Mouse (Mus musculus) cerebellum, postnatal 10 days (tissue): ENCODE measurements around the gene Tmem238l.
A peak's percentile ranks its signal among the peaks of the same experiment; 100 is the strongest.

Experiments
- DNase-seq, 2 experiments: peaks; one replicate each; pipeline ENCODE4 v3.0.0; 2021; ENCODE audit warnings: mixed read lengths in 2 of 2

The Tmem238l gene

GRCm38 (mm10) chr11:66956303-66956702, at the start of gene Tmem238l:
TSS of gene Tmem238l (plus strand) at chr11:66956638.
- DNase-seq = no peak

- DNase-seq = no peak
These were observed 44.6 kb upstream of the Tmem238l start, which contains the start of gene Pirt for GRCm38 (mm10) chr11:66911811-66912210. TSS of gene Pirt (plus strand) at chr11:66911981.

- DNase-seq = peak in 1 of 2 experiments; percentile 12
These were observed 43.6 kb upstream of the Tmem238l start for GRCm38 (mm10) chr11:66912531-66913458.

DNA sequence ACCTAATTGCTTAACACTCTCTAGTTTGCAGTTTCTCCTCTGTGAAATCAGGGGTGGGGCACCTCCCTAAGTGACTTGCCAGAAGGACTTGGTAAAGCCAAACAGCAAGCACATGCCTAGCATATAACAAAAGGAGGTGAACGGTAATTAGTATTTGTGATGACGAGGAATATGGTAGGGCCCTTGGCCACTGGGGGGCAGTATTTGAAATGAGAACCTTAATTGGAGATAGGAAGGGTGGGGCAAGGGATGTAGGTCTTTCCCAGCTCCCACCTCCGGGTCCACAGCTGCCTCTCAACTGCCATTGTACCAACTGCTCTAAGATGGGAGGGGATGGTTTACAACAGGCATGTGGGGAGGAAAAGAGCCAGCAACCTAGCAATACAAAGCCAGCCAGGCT, 42.2 kb upstream of the Tmem238l start:
- peak; percentile 84 to 86 for DNase-seq

DNA sequence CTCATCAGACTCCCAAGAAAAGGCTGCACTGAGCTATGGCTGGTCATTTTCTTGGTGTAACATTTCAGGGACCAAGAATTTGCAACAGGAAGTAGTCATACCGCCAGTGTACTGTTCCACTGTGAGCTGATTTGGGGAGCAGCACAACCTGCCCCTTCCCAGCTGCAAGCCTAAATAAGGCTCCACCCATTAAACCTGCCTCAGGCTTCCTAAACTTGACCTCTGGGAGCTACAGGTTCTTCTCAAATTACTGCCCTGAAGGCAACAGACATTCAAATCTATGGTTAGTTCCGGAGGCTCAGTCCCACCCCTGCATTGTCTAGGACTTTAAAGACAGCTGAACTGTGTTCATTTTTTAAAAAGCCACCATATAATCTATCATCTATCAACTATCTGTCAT, 36.4 kb upstream of the Tmem238l start:
- DNase-seq = no peak

GRCm38 (mm10) chr11:66924095-66924823, 32.2 kb upstream of the Tmem238l start:
- no peak for DNase-seq

DNA sequence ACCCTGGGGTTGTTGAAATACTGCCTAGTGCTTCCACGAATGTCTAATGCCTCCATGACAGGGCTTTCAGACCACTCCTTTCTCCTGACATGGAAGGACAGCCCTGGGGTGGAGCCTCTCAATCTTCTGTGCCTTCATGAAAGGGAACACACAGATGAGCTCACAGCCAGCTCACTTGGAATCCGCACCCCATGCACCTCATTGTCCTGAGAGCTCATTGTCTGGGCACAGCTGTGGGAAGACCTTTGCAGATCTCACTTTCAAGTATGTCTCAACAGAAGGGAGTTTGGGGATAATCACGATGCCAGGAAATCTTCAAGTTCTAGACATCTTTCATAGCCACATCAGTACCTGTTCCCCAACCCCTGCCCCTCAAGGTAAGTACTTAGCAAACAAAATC, 28.1 kb upstream of the Tmem238l start:
- no peak for DNase-seq

DNA sequence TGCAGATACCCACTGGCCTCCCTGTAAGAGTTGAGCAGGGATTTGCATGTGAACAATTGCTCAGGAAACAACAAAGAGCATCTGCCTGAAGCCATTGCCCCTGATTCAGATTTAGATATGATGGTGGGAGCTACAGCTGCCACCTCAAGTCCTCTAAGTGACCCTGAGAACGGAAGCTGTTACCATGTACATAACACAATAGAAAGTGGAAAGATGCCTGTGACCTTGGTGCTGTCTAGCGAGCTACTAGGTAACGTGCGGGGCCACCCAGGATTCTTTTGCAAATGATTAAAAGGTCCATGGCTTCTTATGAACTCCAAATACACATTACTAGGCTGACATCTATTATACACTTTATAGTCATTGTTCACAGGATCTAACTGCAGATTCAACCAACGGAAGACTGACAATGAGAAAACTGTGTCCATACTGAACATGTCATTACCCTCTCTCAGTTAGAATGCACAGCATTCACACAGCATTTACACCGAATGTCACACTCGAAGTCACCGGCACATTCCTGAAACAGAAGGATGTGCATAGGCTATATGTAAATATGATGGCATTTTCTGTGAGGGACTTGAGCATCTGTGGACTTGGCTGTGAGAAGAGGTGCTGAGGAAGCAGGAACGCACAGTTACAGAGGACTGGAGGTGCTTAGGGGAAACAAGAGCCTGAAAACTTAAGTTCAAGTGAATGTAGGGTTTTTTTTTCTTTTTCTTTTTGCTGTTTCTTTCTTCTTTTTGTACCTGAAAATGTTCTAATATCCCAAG, 23.4 kb upstream of the Tmem238l start:
- DNase-seq = no peak

DNA sequence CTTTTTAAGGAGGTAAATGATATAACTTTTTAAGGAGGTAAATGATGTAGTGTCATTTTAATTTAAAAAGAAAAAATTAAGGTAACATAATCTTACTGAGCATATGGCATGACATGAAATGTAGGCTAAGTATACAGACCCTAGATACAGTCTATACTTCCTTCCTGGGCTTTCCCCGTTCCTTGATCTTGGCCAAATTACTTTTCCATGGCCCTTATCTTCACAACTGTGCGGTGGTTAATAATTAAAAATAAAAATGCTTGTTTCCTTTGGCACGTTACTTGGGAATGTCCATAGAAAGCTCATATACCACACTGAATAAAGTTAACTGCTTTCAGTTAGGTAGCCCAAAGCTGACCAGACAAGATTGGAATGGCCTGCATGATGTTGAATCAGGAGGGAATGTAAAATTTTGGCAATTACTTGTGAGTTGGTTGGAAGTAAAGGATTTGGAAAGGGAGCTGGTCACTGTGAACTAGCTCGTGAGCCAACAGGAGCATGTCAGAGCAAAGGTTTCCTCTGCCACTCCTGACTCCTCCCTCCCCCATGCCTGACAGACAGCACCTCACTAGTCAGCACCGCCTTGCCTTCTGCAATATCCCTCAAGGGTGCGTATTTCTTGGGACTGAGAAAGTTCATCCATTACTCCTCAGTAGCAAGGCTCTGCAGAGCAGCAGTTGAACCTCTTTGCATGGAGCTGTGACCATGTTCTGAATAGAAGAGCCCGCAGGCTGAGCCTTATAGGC, 21.8 kb upstream of the Tmem238l start:
- no peak for DNase-seq

DNA sequence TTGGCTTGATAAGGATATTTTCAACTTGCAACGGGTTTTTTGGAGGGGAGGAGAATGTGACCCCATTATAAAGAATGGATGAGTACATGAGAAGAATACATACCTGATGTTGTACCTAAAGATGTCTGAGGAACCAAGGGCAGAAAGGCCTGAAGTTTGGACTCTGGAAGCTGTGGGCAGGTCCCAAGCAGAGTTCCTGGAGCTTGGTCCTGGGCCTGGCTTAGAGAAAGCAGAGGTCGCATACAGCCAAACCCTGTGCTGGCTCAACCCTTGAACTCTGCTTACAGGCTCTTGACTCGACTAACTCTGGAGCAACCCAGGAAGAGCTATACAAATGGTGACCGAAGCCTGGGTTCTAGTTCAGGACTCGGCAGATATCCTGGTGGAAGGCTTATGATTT, 14.4 kb upstream of the Tmem238l start:
- no peak for DNase-seq

DNA sequence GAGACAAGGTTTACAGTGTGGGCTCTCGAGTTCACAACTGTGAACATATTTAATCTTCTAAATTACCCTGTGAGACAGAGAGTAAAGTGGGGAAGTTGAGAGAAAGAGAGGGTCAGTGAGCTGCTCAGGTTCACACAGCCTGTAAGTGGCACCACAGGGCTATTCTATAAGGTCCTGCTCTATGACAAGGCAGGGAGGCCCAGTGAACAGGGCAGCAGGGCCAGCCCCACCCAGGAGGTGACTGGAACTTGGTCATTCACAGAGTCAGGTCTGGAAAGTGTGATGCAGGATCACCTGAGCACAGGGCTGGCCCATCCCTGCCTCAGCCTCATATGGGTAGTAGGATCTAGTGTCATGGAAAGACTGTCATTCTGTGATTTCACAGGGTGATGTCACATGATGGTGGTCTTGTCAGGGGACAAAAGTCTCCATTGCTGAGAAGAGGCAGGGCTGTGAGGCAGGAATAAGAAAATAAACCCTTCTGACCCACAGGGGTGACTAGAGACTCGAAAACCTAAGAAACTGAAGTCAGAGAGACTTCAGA, 11.1 kb upstream of the Tmem238l start:
- DNase-seq = no peak

DNA sequence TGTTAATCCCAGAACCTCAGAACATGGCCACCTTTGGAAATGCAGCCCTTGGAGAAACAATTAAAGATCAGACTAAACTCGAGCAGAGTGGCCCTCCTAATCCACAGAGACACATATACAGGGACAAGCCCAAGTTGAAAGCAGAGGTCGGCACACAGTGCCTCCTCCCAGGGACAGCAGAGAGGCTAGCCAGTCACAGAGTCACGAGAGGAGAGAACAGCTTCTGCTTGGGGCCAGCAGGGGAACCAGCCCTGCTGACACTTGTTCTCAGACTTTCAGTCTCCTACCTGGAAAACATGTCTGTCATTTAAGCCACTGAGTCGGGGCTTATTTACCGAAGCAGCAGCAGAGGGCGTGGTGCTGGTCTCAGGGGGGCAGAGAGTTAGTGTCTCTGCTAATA, 9.9 kb upstream of the Tmem238l start:
- DNase-seq = no peak

DNA sequence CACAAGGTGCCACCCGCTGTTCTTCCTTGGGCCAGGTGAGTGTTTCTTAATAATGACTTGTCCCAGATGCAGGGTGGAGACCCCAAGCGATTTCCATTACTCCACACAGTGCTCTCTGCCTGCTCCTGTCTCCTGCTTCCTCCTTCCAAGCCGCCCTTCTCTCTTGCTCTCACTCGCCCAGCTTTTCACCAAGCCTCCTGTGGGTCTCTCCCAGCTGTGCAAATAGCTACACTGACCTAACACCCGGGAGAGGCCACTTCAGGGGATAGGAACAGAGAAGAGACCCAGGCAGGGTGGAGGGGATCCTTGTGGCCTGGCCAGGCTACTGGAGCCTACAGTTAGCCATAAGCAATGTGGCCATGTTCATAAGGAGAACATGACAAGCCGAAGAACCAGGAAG, 9.5 kb upstream of the Tmem238l start:
- DNase-seq = no peak

DNA sequence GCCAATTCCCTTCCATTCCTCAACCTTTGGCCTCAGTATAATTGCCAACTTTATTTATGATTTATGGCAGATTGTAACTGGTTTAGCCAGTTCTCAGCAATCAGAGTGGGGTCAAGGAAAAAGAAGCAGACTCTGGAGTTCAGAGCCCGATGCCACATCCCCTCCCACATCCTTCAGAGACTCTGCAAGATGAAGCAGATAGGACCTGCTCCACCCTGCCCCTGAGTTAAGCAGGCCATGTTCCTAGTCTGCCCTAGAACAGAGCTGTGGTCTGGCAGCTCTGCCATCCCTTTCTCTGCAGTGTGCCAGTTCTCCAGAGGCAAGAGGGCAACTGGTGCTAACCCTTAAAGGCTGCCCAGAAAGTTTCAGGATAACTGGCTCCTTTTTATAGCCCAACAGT, 4.4 kb downstream of the Tmem238l start:
- no peak for DNase-seq

DNA sequence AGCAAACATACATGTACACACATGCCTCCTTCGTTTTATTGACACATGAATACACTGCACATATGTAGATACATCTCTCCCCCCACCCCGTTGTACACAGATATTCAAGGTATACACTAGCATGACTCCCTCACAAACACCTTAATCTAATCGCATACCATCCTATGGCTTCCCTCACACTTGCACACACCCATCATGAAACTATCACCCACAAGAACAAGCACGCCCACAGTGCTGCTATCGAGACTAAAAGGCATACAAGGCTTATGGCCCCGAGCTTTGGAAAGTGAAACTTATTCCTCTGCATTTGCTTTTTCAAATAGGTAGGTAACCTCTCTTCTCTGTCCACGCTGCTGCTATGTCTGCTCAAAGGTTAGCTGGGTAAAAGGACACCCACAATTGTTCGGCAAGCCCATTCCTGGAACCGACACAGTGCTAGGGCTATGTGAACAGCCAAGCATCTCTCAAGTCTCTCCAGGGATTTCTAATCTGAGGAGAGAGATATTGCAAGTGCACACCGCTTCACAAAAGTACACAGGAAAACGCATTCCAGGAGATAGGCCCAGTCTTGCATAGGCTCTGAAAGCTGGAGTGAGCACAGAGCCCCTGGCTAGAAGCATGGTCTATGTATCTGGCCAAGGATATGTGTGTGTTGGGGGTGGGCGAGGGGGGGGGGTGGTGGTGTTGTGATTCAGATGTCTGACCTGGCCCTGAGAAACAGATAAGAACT, 5.2 kb downstream of the Tmem238l start:
- no peak for DNase-seq

DNA sequence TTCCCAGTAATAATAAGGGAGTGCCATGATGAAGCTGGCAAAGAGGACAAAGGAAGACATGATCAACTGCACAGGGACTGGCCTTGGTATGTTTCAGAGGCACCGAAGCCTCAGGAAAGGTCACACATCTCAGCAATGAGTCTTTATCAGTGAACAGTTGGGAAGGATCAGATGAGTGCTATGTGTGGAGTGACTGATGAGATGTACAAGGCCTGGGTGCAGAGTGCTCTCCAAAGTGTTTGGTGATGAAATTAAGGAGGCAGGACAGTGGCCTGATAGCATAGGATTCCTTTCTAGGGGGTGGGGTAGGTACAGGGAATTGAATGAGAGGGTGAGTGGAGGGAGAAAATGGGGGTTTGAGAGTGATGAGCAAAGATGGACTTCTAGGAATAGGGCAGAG, 7.0 kb downstream of the Tmem238l start:
- DNase-seq = no peak

DNA sequence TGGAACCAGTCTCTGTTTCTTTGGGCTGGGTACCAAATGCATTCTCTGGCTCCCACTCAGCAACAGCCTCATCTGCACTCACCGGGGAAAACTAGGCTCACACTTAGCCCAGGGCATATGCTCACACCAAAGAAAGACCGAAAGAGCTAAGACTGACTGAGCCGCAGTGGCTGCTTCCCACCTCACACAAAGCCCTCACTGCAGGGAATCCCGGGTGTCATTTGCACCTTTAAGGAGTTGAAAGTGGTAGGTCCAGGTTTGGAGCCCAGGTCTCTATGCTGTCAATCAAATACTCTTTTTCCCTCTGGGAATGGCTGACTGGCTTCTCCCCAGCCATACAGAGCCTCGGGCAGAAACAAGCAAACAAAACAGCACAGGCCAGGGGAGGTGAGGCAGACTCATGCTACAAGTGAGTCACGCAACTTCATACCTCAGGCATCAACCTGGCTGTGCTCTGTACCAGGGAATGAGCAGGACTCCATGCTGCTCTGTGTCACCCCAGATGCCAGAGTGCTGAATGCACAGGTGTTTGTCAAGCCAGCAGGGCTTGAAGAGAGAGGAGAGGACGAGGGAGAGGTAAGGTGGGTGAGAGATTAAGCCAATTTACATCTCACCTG, 10.2 kb downstream of the Tmem238l start:
- DNase-seq = no peak

DNA sequence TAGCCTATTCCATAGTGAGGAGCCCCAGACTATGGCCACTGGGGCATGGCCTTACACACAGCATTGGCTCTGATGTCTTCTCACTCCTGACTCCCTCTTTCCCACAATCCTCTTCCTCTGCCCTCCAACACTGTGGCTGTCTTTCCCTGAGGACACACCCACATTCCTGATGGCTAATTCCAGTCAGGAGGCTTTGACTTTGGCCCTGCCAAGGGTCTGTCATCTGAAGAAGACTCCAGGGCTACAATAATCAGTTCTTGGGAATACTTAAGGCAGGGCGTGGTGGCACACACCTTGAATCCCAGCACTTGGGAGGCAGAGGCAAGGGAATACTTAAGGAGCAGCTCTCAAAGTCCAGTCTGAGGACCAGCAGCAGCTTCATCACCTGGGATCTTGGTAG, 12.1 kb downstream of the Tmem238l start:
- DNase-seq = no peak

DNA sequence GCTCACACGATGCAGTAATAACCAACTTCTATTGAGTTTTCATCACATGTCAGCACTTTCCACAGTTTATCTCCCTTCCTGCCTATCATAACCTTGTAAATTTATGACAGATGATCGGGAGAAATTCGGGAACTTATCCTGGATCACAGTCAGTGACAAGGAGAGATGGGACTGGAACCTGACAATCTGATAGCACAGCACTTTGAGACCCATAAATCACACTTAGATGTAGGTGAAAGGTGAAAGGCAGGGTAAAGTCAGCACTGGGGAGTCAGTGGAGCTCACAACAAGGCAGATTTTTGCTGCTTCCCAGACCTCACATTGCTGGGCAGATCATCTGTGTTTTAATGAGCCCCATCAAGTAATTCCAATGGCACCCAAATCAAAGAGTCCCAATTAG, 17.1 kb downstream of the Tmem238l start:
- no peak for DNase-seq

DNA sequence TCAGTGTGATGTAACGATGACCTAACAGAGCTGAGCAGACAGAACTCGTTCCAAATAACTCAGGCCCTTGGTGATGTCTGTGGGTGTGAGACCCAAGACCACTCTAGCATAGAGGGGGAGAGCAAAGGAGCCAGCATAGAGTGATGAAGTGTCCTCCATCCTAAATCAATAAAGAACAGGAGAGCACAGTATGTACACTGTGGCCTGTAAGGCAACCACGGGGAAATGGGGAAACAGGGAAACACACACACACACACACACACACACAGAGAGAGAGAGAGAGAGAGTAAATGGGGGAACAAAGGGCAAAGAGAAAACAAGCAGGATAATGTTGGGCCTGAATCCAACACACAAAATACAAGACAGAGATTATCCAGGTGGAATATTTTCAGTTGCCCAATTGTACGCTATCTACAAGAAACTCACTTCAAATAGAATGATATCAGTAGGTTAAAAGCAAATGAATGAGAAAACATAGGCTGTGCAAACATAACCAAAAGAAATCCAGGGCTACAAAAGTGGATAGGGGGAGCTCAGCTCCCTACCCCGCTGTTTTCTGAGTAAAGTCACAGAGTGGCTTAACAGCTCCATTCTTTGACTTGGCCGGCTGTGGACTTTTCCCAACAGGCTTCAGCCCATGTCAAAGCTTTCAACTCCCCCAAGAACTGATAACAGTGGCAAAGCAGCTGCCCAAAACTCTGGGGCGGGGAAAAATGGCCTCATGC, 19.3 kb downstream of the Tmem238l start:
- no peak for DNase-seq
